Mouse (Mus musculus) kidney, embryonic 15.5 days (tissue): Measurements from ENCODE around the gene Btbd9. TPM values are rescaled to one million over a fixed set of nuclear protein-coding genes. Genes with fewer than 3 reads are reported as not detected.
"Not testable (repeated sequence)": the region's sequence is repeated elsewhere in the genome, so short reads cannot be mapped to it uniquely, and the experiment has no call there.

Experiments
- ATAC-seq: fragments of 200-750 bp; cut with Nextera tagmentation; replicated peaks from 2 replicates; pipeline ENCODE4 v1.8.0; 2017; ENCODE audit warnings: moderate TSS enrichment; ENCODE audit not compliant: low FRiP score
- H3K27ac ChIP-seq: fragments of 300-500 bp; sonication (generic); 2 replicates; pipeline ENCODE4 v1.5.1; 2015; ENCODE audit warnings: mild to moderate bottlenecking, inconsistent platforms
- H3K27me3 ChIP-seq: fragments of 300-500 bp; sonication (generic); 2 replicates; pipeline ENCODE4 v1.6.1; 2015; ENCODE audit warnings: inconsistent platforms
- H3K36me3 ChIP-seq: fragments of 300-500 bp; sonication (generic); 2 replicates; pipeline ENCODE4 v1.6.1; 2015; ENCODE audit warnings: inconsistent platforms
- H3K4me1 ChIP-seq: fragments of 300-500 bp; sonication (generic); 2 replicates; pipeline ENCODE4 v1.6.1; 2015; ENCODE audit warnings: inconsistent platforms
- H3K4me2 ChIP-seq: fragments of 300-500 bp; sonication (generic); 2 replicates; pipeline ENCODE4 v1.6.1; 2015; ENCODE audit warnings: moderate library complexity, mild to moderate bottlenecking, inconsistent platforms
- H3K4me3 ChIP-seq: fragments of 300-500 bp; sonication (generic); replicated peaks from 2 replicates; pipeline ENCODE4 v1.5.1; 2015; ENCODE audit warnings: mild to moderate bottlenecking, inconsistent platforms
- H3K9ac ChIP-seq: fragments of 300-500 bp; sonication (generic); 2 replicates; pipeline ENCODE4 v1.6.1; 2015; ENCODE audit warnings: mild to moderate bottlenecking, inconsistent platforms
- H3K9me3 ChIP-seq: fragments of 300-500 bp; sonication (generic); replicated peaks from 2 replicates; pipeline ENCODE4 v1.6.1; 2016; ENCODE audit warnings: inconsistent platforms
- WGBS: fragments of 180-500 bp; shearing (Covaris S2); methylation state at CpG from one replicate; pipeline ENCODE4 v1.1.7; 2015; ENCODE audit warnings: mixed read lengths; 5-methylcytosine and 5-hydroxymethylcytosine counted together
- polyA plus RNA-seq: library from polyadenylated mRNA; unstranded; fragments of >200 nt; fragmentation: Nextera tagmentation; extraction: Ambion mirVana; gene quantifications from 2 replicates; pipeline ENCODE4 v1.2.1, GENCODE M21; 2015

The Btbd9 gene
- polyA plus RNA-seq, 1 experiment from 2014 or later = 57.8 TPM

DNA sequence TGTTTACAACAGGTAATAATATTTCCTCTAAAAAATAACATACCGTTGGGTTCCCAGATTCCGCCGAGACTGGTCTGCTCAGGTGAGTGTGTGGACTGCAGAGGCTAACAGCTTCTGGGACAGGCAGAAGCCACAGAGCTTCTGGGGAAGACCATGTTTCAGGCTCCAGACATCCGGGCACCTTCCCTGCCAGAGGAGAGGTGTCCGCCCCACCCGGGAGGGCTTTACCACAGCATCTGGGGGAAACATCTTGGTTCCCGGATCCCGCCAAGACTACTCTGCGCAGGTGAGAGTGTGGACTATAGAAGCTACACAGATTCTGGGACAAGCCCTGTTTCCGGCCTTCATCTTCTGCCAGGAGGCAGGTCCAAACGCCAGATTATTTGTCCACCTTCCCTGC, 76.7 kb downstream of the Btbd9 start:
- not testable (repeated sequence) for H3K27ac ChIP-seq, H3K4me2 ChIP-seq, H3K4me1 ChIP-seq, H3K9ac ChIP-seq, H3K27me3 ChIP-seq, H3K9me3 ChIP-seq, H3K4me3 ChIP-seq, H3K36me3 ChIP-seq, ATAC-seq
- 97% methylated on average over 11 of the region's 11 CpGs for WGBS

DNA sequence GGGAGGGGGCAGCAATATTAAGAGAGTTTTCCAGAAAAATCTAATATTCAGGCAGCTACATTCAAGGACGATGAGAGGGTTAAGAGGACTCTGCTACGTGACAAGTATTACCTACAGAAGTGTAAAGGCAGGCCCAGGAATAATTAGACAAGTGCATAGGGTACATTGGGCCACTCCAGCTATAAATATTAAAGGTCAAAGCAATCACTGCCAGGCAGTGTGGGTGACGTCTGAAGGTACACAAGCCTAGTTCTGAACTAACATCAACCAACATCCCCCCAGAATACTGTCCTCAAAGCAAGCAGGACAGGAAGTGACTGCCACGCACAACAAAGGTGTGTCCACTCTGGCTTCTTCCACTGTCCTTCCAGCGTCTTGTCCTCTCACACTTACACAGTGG, 77.5 kb downstream of the Btbd9 start:
- H3K9ac ChIP-seq = no peak overlapping the region
- H3K36me3 ChIP-seq = 0 out of 2 replicates have a peak, but pooled peaks cover 8% of the 10 kb centered on the region
- 75% methylated on average over 5 of the region's 5 CpGs for whole genome bisulfite sequencing
- H3K27me3 ChIP-seq = no peaks in the 10 kb centered on the region
- H3K9me3 ChIP-seq = no peaks in the 10 kb centered on the region
- no peak overlapping the region for H3K4me3 ChIP-seq
- ATAC-seq = no peak
- no peak overlapping the region for H3K27ac ChIP-seq
- H3K4me1 ChIP-seq = 0 out of 2 replicates have a peak, but pooled peaks cover 2% of the 10 kb centered on the region
- no peak overlapping the region for H3K4me2 ChIP-seq

DNA sequence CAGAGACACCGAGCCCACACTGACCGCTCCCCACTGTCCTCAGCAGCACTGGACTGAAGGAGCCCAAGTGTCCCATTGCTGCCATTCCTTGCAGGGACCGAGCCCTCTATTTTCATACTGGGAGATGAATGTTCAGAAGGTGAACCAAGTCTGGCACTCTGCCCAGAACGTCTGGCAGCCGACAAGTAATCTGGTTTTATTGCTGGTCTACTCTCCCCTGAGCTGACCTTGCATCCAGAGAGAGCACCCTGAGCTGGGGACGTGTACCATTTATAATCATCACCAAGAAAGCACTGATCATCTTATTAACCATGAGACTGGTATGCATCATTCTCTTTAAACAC, 77.9 kb downstream of the Btbd9 start:
- Histone ChIP-seq H3K9ac (no peak overlapping the region), H3K27me3 (no peaks in the 10 kb centered on the region), H3K27ac (no peak overlapping the region), H3K36me3 (0 out of 2 replicates have a peak, but pooled peaks cover 8% of the 10 kb centered on the region), H3K4me2 (no peak overlapping the region), H3K4me3 (no peak overlapping the region), H3K4me1 (0 out of 2 replicates have a peak, but pooled peaks cover 2% of the 10 kb centered on the region), H3K9me3 (no peaks in the 10 kb centered on the region)
- WGBS = 38% methylated on average over 6 of the region's 6 CpGs
- ATAC-seq = no peak

- 0 out of 2 replicates have a peak, but pooled peaks cover 8% of the 10 kb centered on the region for H3K36me3 ChIP-seq
- H3K27me3 ChIP-seq = no peaks in the 10 kb centered on the region
- H3K4me1 ChIP-seq = 0 out of 2 replicates have a peak, but pooled peaks cover 2% of the 10 kb centered on the region
- H3K4me2 ChIP-seq = no peak overlapping the region
- no peaks in the 10 kb centered on the region for H3K9me3 ChIP-seq
- H3K27ac ChIP-seq = no peak overlapping the region
- no peak for ATAC-seq
- 69% methylated on average over 11 of the region's 11 CpGs for WGBS
- no peak overlapping the region for H3K9ac ChIP-seq
- H3K4me3 ChIP-seq = no peak overlapping the region
These were observed 78.5 kb downstream of the Btbd9 start for GRCm38 (mm10) chr17:30497525-30498375.

- no peak for ATAC-seq
- 89% methylated on average over 2 of the region's 2 CpGs for WGBS
- no peaks in the 10 kb centered on the region for H3K27me3 ChIP-seq
These were observed 80.7 kb downstream of the Btbd9 start for GRCm38 (mm10) chr17:30495567-30495966.

GRCm38 (mm10) chr17:30495154-30495553, 81.1 kb downstream of the Btbd9 start:
- ATAC-seq = no peak
- Histone ChIP-seq H3K4me3 (no peak overlapping the region), H3K4me1 (0 out of 2 replicates have a peak, but pooled peaks cover 2% of the 10 kb centered on the region), H3K27ac (no peak overlapping the region), H3K9ac (no peak overlapping the region), H3K36me3 (peaks cover 12% of the 10 kb centered on the region; the same call in 1 of the 2 replicates), H3K27me3 (no peaks in the 10 kb centered on the region), H3K9me3 (no peaks in the 10 kb centered on the region), H3K4me2 (no peak overlapping the region)
- 91% methylated on average over 2 of the region's 2 CpGs for WGBS

More at GRCm38 (mm10) chr17:30495567-30495966, 80.7 kb downstream of the Btbd9 start:
- no peak overlapping the region for H3K4me2 ChIP-seq
- no peak overlapping the region for H3K9ac ChIP-seq
- 0 out of 2 replicates have a peak, but pooled peaks cover 2% of the 10 kb centered on the region for H3K4me1 ChIP-seq
- no peak overlapping the region for H3K27ac ChIP-seq
- peaks cover 12% of the 10 kb centered on the region; the same call in 1 of the 2 replicates for H3K36me3 ChIP-seq
- no peak overlapping the region for H3K4me3 ChIP-seq
- H3K9me3 ChIP-seq = no peaks in the 10 kb centered on the region

- H3K36me3 ChIP-seq = peaks cover 4% of the 10 kb centered on the region; the same call in 1 of the 2 replicates
- no peak for ATAC-seq
- H3K27ac ChIP-seq = no peak overlapping the region
- no peaks in the 10 kb centered on the region for H3K9me3 ChIP-seq
- no peak overlapping the region for H3K4me3 ChIP-seq
- no peak overlapping the region for H3K4me2 ChIP-seq
- 0 out of 2 replicates have a peak, but pooled peaks cover 2% of the 10 kb centered on the region for H3K4me1 ChIP-seq
- H3K27me3 ChIP-seq = no peaks in the 10 kb centered on the region
- H3K9ac ChIP-seq = no peak overlapping the region
- WGBS = 95% methylated on average over 6 of the region's 6 CpGs
These were observed 82.8 kb downstream of the Btbd9 start for GRCm38 (mm10) chr17:30493481-30493880.

DNA sequence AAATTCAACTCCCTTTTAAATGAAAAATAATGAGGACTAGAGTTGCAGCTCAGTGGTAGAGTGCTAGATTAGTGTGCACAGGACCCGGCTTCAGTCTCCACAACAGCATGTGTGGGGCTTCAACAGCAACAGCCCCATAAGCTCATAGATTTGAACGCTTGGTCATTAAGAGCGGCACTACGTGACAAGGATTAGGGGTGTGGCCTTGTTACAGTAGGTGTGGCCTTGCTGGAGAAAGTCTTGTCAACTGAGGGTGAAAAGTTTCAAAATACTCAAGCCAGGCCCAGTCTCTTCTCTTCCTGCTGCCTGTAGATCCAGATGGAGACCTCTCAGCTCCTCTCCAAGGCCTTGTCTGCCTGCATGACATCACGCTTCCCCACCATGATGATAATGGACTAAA, 84.1 kb downstream of the Btbd9 start:
- no peak overlapping the region for H3K27ac ChIP-seq
- no peak overlapping the region for H3K4me2 ChIP-seq
- H3K36me3 ChIP-seq = peaks cover 4% of the 10 kb centered on the region; the same call in 1 of the 2 replicates
- 93% methylated on average over 5 of the region's 5 CpGs for WGBS
- H3K4me3 ChIP-seq = no peak overlapping the region
- no peaks in the 10 kb centered on the region for H3K27me3 ChIP-seq
- ATAC-seq = no peak
- no peaks in the 10 kb centered on the region for H3K4me1 ChIP-seq
- no peaks in the 10 kb centered on the region for H3K9me3 ChIP-seq
- H3K9ac ChIP-seq = no peak overlapping the region

GRCm38 (mm10) chr17:30491601-30492000, 84.7 kb downstream of the Btbd9 start:
- ATAC-seq = no peak
- 93% methylated on average over 8 of the region's 8 CpGs for WGBS
- Histone ChIP-seq H3K4me1 (no peaks in the 10 kb centered on the region), H3K27ac (no peak overlapping the region), H3K4me3 (no peak overlapping the region), H3K9ac (no peak overlapping the region), H3K27me3 (no peaks in the 10 kb centered on the region), H3K9me3 (no peaks in the 10 kb centered on the region), H3K36me3 (peaks cover 4% of the 10 kb centered on the region; the same call in 1 of the 2 replicates), H3K4me2 (no peak overlapping the region)

- ATAC-seq = no peak
- Histone ChIP-seq H3K4me1 (no peaks in the 10 kb centered on the region), H3K9me3 (no peaks in the 10 kb centered on the region), H3K27ac (no peak overlapping the region), H3K4me2 (no peak overlapping the region), H3K36me3 (peaks cover 4% of the 10 kb centered on the region; the same call in 1 of the 2 replicates), H3K27me3 (no peaks in the 10 kb centered on the region), H3K9ac (no peak overlapping the region), H3K4me3 (no peak overlapping the region)
- WGBS = 91% methylated on average over 7 of the region's 7 CpGs
These were observed 85.7 kb downstream of the Btbd9 start for GRCm38 (mm10) chr17:30490601-30491000.

DNA sequence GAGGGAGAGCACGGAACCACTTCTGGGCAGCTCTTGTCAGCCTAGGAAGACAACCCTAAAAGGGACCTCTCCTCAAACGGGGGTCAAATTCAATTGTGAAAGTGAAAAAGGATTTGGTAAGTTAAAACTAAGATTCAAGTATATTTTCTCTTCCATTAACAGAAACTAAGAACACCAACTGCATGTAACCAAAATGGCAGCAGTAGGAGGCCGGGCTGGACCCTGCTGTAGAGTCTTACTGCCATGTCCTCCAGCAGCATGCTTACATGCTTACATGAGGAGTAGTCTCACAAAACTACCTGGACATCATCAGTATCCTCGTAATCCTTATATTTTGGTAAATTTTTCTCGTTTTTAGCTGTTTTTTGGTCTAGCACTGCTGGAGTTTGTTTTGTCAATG, 86.2 kb downstream of the Btbd9 start:
- H3K36me3 ChIP-seq = peaks cover 4% of the 10 kb centered on the region; the same call in 1 of the 2 replicates
- H3K4me1 ChIP-seq = no peaks in the 10 kb centered on the region
- no peaks in the 10 kb centered on the region for H3K27me3 ChIP-seq
- H3K27ac ChIP-seq = no peak overlapping the region
- H3K9me3 ChIP-seq = no peaks in the 10 kb centered on the region
- H3K4me3 ChIP-seq = no peak overlapping the region
- WGBS = 93% methylated on average over 5 of the region's 5 CpGs
- no peak overlapping the region for H3K9ac ChIP-seq
- ATAC-seq = no peak
- no peak overlapping the region for H3K4me2 ChIP-seq

GRCm38 (mm10) chr17:30489629-30490028, 86.7 kb downstream of the Btbd9 start:
- Histone ChIP-seq H3K27ac (no peak overlapping the region), H3K4me2 (no peak overlapping the region), H3K9me3 (no peaks in the 10 kb centered on the region), H3K36me3 (peaks cover 4% of the 10 kb centered on the region; the same call in 1 of the 2 replicates), H3K4me1 (no peaks in the 10 kb centered on the region), H3K27me3 (no peaks in the 10 kb centered on the region), H3K9ac (no peak overlapping the region), H3K4me3 (no peak overlapping the region)
- WGBS = 87% methylated on average over 7 of the region's 7 CpGs
- no peak for ATAC-seq
